Mouse (Mus musculus) embryonic fibroblast, embryonic 13.5 days (primary cell): Measurements from ENCODE around the gene E4f1. TPM values are rescaled to one million over a fixed set of nuclear protein-coding genes. Genes with fewer than 3 reads are reported as not detected.

ENCODE experiments used
- H3K27ac ChIP-seq: 2 replicates; pipeline ENCODE4 v1.5.1; 2012; ENCODE audit warnings: low read length, control low read depth, inconsistent platforms; ENCODE audit not compliant: insufficient read depth
- H3K4me1 ChIP-seq: 2 replicates; pipeline ENCODE4 v1.6.1; 2011; ENCODE audit warnings: low read length; ENCODE audit not compliant: control insufficient read depth, insufficient read depth
- H3K4me3 ChIP-seq: 2 replicates; pipeline ENCODE4 v1.5.1; 2011; ENCODE audit warnings: mild to moderate bottlenecking, control low read depth, low read length; ENCODE audit not compliant: insufficient read depth
- CTCF ChIP-seq: IDR thresholded peaks from 2 replicates; pipeline ENCODE4 v1.5.1; 2011; ENCODE audit warnings: mild to moderate bottlenecking, control low read depth, low read length, moderate library complexity, borderline replicate concordance; ENCODE audit not compliant: insufficient read depth
- POLR2A ChIP-seq: IDR thresholded peaks from 2 replicates; pipeline ENCODE4 v1.6.1; 2011; ENCODE audit warnings: low read depth, mild to moderate bottlenecking, control low read depth, low read length, moderate library complexity
- polyA plus RNA-seq: library from polyadenylated mRNA; stranded (reverse); fragments of >200 nt; gene quantifications from 2 replicates; pipeline ENCODE4 v1.2.4, GENCODE M21; 2011; ENCODE audit warnings: low read depth; ENCODE audit not compliant: missing spikeins, insufficient read length

The E4f1 gene
- polyA plus RNA-seq, 1 experiment: 14.8 TPM

DNA sequence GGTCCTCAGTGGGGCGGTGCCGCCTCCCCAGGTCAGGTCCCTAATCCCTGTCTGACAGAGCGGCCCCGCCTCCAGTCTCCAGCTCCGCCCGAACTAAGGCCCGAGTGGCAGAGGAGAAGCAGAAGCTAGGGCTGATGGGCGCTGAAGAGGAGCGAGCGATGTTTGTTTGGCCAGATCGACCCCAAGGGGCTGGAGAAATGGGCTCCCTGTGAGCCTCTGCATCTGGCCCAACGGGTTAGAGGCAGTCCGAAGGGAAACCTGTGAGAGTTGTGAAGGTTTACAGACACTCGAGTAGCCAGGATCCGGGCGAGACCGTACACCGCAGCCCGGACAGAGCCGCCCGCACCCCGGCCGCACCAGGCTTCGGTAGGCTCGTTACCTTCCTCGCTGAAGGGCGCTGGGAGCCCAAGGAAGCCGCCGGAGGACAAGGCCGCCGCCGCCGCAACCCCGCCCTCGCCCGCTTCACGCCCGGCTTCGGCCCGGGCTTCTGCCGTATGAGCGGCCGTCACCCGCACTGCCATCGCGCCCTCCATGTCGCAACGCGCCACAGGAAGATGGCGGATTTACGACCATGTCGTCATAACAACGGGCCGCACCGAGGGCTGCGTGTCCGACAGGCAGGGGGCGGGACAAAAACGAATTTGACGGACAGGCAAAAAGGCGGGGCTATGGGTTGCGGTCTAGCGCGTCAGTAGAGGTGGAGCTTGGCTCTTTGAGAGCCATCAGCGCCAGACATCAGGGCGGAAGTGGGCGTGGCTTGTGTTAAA lies 15.2 kb downstream of the E4f1 start:
- peak overlapping the region; percentile 71 for H3K4me3 ChIP-seq
- H3K27ac ChIP-seq: peak overlapping the region; percentile 81
- H3K4me1 ChIP-seq: no peaks in the 10 kb centered on the region; the same call in 1 of the 2 replicates
- no peak for TF ChIP-seq CTCF
- TF ChIP-seq POLR2A: peak; percentile 95

GRCm38 (mm10) chr17:24454218-24454755 lies 15.8 kb downstream of the E4f1 start:
- H3K4me1 ChIP-seq: no peaks in the 10 kb centered on the region; the same call in 1 of the 2 replicates
- H3K4me3 ChIP-seq: peak overlapping the region; percentile 71
- TF ChIP-seq CTCF: no peak
- no peak for TF ChIP-seq POLR2A
- peak overlapping the region; percentile 83 for H3K27ac ChIP-seq

DNA sequence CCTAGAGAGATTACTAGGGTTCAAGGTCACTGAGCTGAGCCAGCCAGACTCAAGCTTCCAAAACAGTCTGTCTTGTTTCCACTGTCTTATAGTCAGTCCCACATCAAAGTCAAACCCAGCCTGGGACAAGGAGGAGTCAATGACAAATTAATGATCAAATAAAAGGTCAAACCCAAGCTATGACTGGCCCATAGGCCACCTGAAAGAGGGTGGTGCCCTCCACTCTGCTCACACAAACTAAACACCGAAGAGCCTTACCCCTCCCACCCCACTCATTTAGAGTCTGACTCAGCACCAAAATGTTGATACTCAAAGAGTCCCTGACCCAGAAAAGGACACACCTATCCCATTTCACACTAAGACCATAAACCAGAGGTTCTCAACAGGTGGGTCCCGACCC lies 16.7 kb downstream of the E4f1 start:
- H3K27ac ChIP-seq: no peak overlapping the region
- H3K4me1 ChIP-seq: no peaks in the 10 kb centered on the region; the same call in 1 of the 2 replicates
- TF ChIP-seq POLR2A (no peak), CTCF (no peak)
- no peak overlapping the region for H3K4me3 ChIP-seq

GRCm38 (mm10) chr17:24451220-24451619 lies 18.9 kb downstream of the E4f1 start:
- Histone ChIP-seq H3K4me1 (no peaks in the 10 kb centered on the region; the same call in 1 of the 2 replicates), H3K27ac (no peak overlapping the region), H3K4me3 (no peak overlapping the region)
- TF ChIP-seq CTCF (no peak), POLR2A (no peak)

- H3K4me3 ChIP-seq: no peak overlapping the region
- H3K27ac ChIP-seq: no peak overlapping the region
- no peaks in the 10 kb centered on the region; the same call in 1 of the 2 replicates for H3K4me1 ChIP-seq
- no peak for TF ChIP-seq POLR2A
- no peak for TF ChIP-seq CTCF
Observed at GRCm38 (mm10) chr17:24449507-24449906, 20.6 kb downstream of the E4f1 start.

DNA sequence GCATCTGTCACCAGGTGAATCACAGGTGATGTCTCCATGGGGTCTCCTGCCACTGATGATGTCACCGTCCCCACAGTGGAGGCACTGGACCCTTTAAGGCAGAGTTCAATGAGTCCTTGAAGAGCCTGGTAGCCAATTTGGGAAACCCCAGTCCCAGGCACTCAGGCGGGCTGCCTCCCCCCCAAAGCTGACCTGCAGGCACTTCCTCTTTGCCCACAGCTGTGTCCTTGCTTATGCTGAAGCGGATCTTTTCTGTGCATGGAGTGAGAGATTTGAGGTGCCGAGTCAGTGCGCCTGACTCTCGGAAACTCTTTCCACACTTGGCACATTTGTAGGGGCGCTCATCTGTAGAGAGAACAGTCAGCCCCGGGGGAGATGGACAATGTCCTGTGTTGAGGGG lies 23.5 kb downstream of the E4f1 start:
- no peak for TF ChIP-seq CTCF
- no peak for TF ChIP-seq POLR2A

GRCm38 (mm10) chr17:24443409-24443808 lies 26.7 kb downstream of the E4f1 start:
- Histone ChIP-seq H3K4me3 (no peak overlapping the region), H3K27ac (no peak overlapping the region), H3K4me1 (no peaks in the 10 kb centered on the region)
- TF ChIP-seq CTCF: no peak
- no peak for TF ChIP-seq POLR2A

More for the DNA sequence above, 23.5 kb downstream of the E4f1 start:
- H3K27ac ChIP-seq: no peak overlapping the region
- no peak overlapping the region for H3K4me3 ChIP-seq
- no peaks in the 10 kb centered on the region for H3K4me1 ChIP-seq

DNA sequence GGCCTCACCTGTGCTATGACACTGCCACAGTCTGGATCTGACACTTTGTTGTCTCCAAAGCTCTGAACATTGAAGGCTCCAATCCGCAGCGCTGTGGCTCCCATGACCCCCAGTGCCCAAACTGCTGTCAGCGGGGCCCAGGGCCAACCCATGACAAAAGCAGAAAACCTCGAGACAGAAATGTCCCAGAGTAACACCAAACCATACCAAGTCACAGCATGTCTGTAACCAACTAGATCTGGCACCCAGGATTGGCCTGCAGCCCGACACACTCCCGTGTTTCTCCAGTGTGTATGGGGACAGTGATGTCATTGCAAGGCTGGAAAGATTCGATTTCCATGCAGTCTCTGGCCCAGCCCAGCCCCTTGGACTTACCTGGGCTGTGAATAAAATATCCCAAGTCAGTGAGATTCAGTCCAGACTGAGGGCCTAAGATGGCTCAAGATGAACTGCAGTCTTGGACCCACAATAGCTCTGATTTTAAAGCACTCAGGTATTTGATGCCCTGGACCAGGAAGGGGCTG lies 27.4 kb downstream of the E4f1 start, which contains the start of gene Dnase1l2:
Dnase1l2 (minus strand) TSS at position 474 of the 524 bp plus-strand sequence.
- Histone ChIP-seq H3K27ac (no peak within 1 kb of the TSS), H3K4me1 (no peaks in the 10 kb centered on the region), H3K4me3 (no peak within 1 kb of the TSS)
- TF ChIP-seq POLR2A (no peak), CTCF (no peak)

DNA sequence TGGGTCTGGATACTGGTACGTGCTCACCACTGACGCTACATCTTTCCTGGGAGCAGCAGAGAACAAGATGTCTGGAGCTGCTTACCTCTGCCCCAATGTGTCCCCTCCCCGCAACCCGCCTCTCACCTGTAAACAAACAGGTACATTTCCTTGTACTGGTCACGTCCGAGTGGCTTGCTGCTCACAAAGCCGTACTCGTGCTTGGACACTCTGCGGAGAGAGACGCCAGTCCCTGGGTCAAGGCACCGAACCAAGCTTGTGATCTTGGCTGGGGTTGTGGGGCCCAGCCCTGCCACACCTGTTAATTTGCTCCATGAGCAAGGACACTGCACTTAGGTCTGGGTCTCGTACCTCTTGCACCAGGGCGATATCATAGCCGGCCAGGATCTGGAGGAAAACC lies 28.0 kb downstream of the E4f1 start:
- no peaks in the 10 kb centered on the region for H3K4me1 ChIP-seq
- TF ChIP-seq CTCF: no peak
- TF ChIP-seq POLR2A: no peak
- H3K27ac ChIP-seq: no peak overlapping the region
- H3K4me3 ChIP-seq: no peak overlapping the region

- H3K27ac ChIP-seq: no peak overlapping the region
- TF ChIP-seq CTCF: 0 out of 2 replicates have a peak, but pooled peaks have one; percentile 11
- TF ChIP-seq POLR2A: no peak
- no peak overlapping the region for H3K4me3 ChIP-seq
- no peaks in the 10 kb centered on the region for H3K4me1 ChIP-seq
Observed at GRCm38 (mm10) chr17:24441148-24441547, 29.0 kb downstream of the E4f1 start.
